Mouse (Mus musculus) layer of hippocampus, adult 9-10 months (tissue): ENCODE data around the gene Rgs10.
"Not testable (repeated sequence)": the region's sequence is repeated elsewhere in the genome, so short reads cannot be mapped to it uniquely, and the experiment has no call there.

Experiments
- DNase-seq: peaks from one replicate; pipeline ENCODE4 v3.0.0; 2022; ENCODE audit warnings: low spot score

Gene Rgs10

GRCm38 (mm10) chr7:128344488-128344887, 74.1 kb downstream of the Rgs10 start:
- DNase-seq, result no peak

DNA sequence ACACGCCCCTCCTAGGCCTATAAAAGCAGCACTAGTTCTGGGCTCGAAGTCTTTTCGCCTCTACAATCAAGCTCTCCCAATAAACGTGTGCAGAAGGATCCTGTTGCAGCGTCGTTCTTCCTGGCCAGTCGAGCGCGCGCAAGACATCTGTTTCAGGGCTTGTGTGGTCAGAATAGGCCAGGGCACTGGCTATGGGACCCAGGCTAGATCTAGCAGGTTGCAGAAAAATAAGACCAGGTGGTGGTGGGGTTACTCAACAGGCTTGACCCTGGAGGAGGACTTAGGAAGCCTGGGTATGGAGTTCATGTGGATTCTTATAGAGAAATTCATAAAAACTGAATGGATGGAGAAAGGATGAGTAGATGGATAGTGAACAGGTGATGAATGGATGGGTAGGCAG, 75.9 kb downstream of the Rgs10 start:
- not testable (repeated sequence) for DNase-seq

DNA sequence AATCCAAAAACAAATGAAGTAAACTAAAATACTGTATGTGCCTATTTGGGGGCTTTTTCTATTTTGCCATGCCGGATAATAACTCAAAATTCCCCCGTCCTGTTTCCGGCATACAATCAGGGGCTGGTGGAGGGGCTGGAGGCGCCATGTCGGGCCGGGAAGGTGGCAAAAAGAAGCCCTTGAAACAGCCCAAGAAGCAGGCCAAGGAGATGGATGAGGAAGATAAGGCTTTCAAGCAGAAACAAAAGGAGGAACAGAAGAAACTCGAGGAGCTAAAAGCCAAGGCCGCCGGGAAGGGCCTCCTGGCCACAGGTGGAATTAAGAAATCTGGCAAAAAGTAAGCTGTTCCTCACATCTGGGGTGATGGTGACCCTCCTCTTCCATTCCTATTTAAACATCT, 78.2 kb downstream of the Rgs10 start:
- not testable (repeated sequence) for DNase-seq

DNA sequence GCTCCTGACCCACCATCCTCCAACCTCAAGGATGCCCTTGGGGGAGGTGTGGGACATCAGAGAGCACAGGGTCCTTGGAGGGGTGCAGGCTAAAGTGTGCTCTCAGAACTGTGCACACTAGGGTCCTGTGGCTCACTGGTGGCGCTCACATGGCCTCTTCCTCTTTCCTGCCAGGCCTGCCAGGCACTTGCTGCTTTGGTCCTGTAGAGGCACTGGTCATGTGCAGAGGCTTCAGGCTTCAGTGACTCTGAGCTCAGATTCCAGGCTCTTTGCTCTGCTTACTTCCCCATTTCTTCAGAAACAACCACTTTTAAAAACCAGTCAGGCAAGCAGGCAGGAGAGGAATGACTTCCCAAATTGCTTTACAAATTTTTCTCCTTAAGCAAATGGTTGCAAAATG, 85.7 kb downstream of the Rgs10 start:
- DNase-seq, result no peak

DNA sequence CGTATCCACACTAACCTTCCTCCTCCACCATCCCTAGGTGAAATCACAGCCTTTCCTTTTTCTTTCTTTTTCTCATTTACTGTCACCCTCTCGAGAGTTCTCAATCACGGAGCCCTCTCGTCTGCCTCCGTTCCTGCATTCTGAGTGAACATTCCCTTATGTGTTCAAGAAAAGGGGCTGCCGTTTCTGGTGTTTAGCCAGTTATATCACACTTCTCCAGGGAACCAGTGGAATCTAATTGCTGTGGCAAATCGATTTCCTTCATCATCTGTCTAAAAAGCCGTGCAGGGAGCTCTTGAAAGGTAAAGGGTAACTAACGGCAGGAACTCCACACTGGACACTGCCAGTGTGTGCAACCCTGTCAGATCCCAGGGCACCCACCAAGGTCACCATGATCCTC, 87.6 kb downstream of the Rgs10 start:
- DNase-seq, result no peak

- DNase-seq, result no peak
Measured at GRCm38 (mm10) chr7:128324977-128325376, 93.6 kb downstream of the Rgs10 start.
